ENCODE assay signal across 9 mouse cellular contexts in the genomic region with DNA sequence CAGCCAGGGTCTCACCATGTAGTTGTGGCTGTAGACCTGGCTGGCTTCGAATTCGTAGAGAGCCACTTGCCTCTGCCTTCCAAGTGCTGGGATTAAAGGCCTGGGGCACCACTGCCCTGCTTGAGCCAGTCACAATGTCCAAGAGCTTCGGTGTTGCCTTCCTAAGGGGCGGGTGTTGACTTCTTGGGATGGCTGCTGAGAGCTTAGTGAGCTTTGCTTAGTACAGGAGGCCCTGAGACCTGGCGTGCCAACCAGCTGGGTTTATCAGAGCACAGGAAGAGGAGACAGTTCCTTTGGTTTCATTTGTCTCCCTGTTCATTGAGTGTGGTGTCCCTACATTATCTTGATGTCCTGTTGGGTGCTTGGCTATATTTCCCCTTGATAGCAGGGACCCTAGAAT. TPM values are rescaled to one million over a fixed set of nuclear protein-coding genes. Genes with fewer than 3 reads are reported as not detected.
DNase-seq lines count a peak whose midpoint lies in the region; ATAC-seq and TF ChIP-seq lines count a peak whose summit lies in the region.
"Had no signal": no experiment of that assay in that cellular context is flagged by ENCODE, and none has a peak within 500 bp of the region (broad histone marks: within the 10 kb centered on the region; RNA-seq: fewer than 3 reads in every experiment).

No protein-coding gene starts in this region.

- H3K4me3 ChIP-seq in lung, embryonic 14.5 days (ENCODE audit: low read depth, low read length): peak overlapping the region; percentile 88
- peak overlapping the region; percentile 72 for H3K4me3 ChIP-seq in forebrain, embryonic 13.5 days
- H3K4me3 ChIP-seq in liver, embryonic 11.5 days (ENCODE audit: low read depth, low read length): peak overlapping the region; percentile 70
- H3K4me3 ChIP-seq in small intestine, adult 2 months (ENCODE audit: low read depth, low read length): peak overlapping the region; percentile 94

- peak overlapping the region; percentile 94 for H3K27ac ChIP-seq in lung, embryonic 14.5 days (ENCODE audit: low read depth)
- H3K27ac ChIP-seq in forebrain, embryonic 13.5 days: no peak overlapping the region
- H3K27ac ChIP-seq in liver, embryonic 11.5 days (ENCODE audit: low read depth, low read length): no peak overlapping the region
- peak overlapping the region; percentile 47 for H3K27ac ChIP-seq in small intestine, adult 2 months (ENCODE audit: insufficient read depth, low read depth, low read length)

- ATAC-seq in lung, embryonic 14.5 days (ENCODE audit: insufficient read depth): no peak
- ATAC-seq in forebrain, embryonic 13.5 days: no peak
- ATAC-seq in liver, embryonic 11.5 days (replicated peaks; ENCODE audit: low FRiP score): no peak
- ATAC-seq in erythroid progenitor cell, adult 5-6 weeks (replicated peaks; ENCODE audit: low FRiP score, poor library complexity, severe bottlenecking): no peak

- H3K4me2 ChIP-seq in lung, embryonic 14.5 days: peak overlapping the region; percentile 87
- H3K4me2 ChIP-seq in forebrain, embryonic 13.5 days: peak overlapping the region; percentile 91
- peak overlapping the region; percentile 96 for H3K4me2 ChIP-seq in liver, embryonic 11.5 days

- DNase-seq in lung, embryonic 14.5 days: no peak
- no peak for DNase-seq in lung, postnatal 25 days (ENCODE audit: low spot score)
- no peak for DNase-seq in liver, embryonic 11.5 days (ENCODE audit: low spot score)
- DNase-seq in urinary bladder, postnatal 14 days (ENCODE audit: low spot score): no peak
- DNase-seq in adrenal gland, postnatal 36 days: no peak
- DNase-seq: right cerebral cortex, adult 18-20 months had no signal

- no peak for TF ChIP-seq CTCF in lung, embryonic 14.5 days (IDR thresholded peaks at IDR 0.05; ENCODE audit: low read depth)
- no peak for TF ChIP-seq CTCF in small intestine, adult 2 months (IDR thresholded peaks at IDR 0.05; ENCODE audit: extremely low read depth, insufficient read length, insufficient replicate concordance, low read depth, low read length)

- peak overlapping the region; percentile 83 for H3K9ac ChIP-seq in lung, embryonic 14.5 days
- peak overlapping the region; percentile 91 for H3K9ac ChIP-seq in forebrain, embryonic 13.5 days
- H3K9ac ChIP-seq in liver, embryonic 11.5 days (ENCODE audit: low read depth, low read length): peak overlapping the region; percentile 73; the same call in 1 of the 2 replicates

- no peaks in the 10 kb centered on the region for H3K9me3 ChIP-seq in lung, embryonic 14.5 days (ENCODE audit: low read depth, low read length)
- no peaks in the 10 kb centered on the region for H3K9me3 ChIP-seq in forebrain, embryonic 13.5 days (replicated peaks)
- no peaks in the 10 kb centered on the region for H3K9me3 ChIP-seq in liver, embryonic 11.5 days (ENCODE audit: control insufficient read depth, low read length)

- no peak for TF ChIP-seq POLR2A in small intestine, adult 2 months (IDR thresholded peaks at IDR 0.05; ENCODE audit: low read depth, low read length)

- H3K36me3 ChIP-seq in lung, embryonic 14.5 days (ENCODE audit: insufficient read depth): 0 out of 2 replicates have a peak, but pooled peaks cover 5% of the 10 kb centered on the region
- no peaks in the 10 kb centered on the region for H3K36me3 ChIP-seq in forebrain, embryonic 13.5 days (ENCODE audit: poor library complexity, severe bottlenecking)
- H3K36me3 ChIP-seq in liver, embryonic 11.5 days (ENCODE audit: control insufficient read depth, insufficient read depth, low read length): no peaks in the 10 kb centered on the region
- H3K36me3 ChIP-seq in small intestine, adult 2 months (ENCODE audit: control insufficient read depth, insufficient read depth, low read length): no peaks in the 10 kb centered on the region

- H3K27me3 ChIP-seq in lung, embryonic 14.5 days (ENCODE audit: insufficient read depth, low read length): no peaks in the 10 kb centered on the region
- no peaks in the 10 kb centered on the region for H3K27me3 ChIP-seq in forebrain, embryonic 13.5 days
- H3K27me3 ChIP-seq in liver, embryonic 11.5 days (replicated peaks; ENCODE audit: control insufficient read depth, insufficient read depth, low read length): no peaks in the 10 kb centered on the region
- H3K27me3 ChIP-seq in small intestine, adult 2 months (ENCODE audit: control insufficient read depth, insufficient read depth, low read length): no peaks in the 10 kb centered on the region

- 20% methylated on average over 5 of the region's 5 CpGs for WGBS in lung, embryonic 14.5 days
- 31% methylated on average over 5 of the region's 5 CpGs for WGBS in forebrain, embryonic 13.5 days
- 34% methylated on average over 5 of the region's 5 CpGs for WGBS in liver, embryonic 11.5 days
- 10% methylated on average over 5 of the region's 5 CpGs for WGBS in small intestine, adult 2 months

- peaks cover 45% of the 10 kb centered on the region for H3K4me1 ChIP-seq in lung, embryonic 14.5 days (ENCODE audit: insufficient read depth)
- H3K4me1 ChIP-seq in forebrain, embryonic 13.5 days: peaks cover 71% of the 10 kb centered on the region
- peaks cover 57% of the 10 kb centered on the region for H3K4me1 ChIP-seq in liver, embryonic 11.5 days (replicated peaks; ENCODE audit: control insufficient read depth, insufficient read depth, low read length)
- peaks cover 44% of the 10 kb centered on the region for H3K4me1 ChIP-seq in small intestine, adult 2 months (ENCODE audit: control insufficient read depth, insufficient read depth, insufficient read length, low read length)

RNA-seq across cellular contexts. Expression of a gene that starts 1.4 kb away (rescaled TPM):
- 41.2 and 46.5 TPM in 2 replicates for polyA plus RNA-seq in lung, embryonic 14.5 days (2014; fragmentation: Nextera tagmentation; extraction: Ambion mirVana)
- 21.1 and 23.7 TPM in 2 replicates for polyA plus RNA-seq in forebrain, embryonic 13.5 days (2015; fragmentation: Nextera tagmentation; extraction: Ambion mirVana)
- polyA plus RNA-seq in liver, embryonic 11.5 days (2014; fragmentation: Nextera tagmentation; extraction: Ambion mirVana): 11.1 and 11.9 TPM in 2 replicates
- polyA plus RNA-seq in small intestine, adult 2 months (2012; rRNA removed): 19.4 and 27.2 TPM in 2 replicates
- 2.2 and 8.8 TPM in 2 replicates for total RNA-seq in erythroid progenitor cell, adult 5-6 weeks (2015; ENCODE audit: low replicate concordance)
- 5.0 and 11.5 TPM in 2 replicates for total RNA-seq in erythroid progenitor cell, adult 5-6 weeks (2017; ENCODE audit: low replicate concordance)
- 10 to 100 TPM; 15.8 to 32.3 TPM for total RNA-seq in adrenal gland, postnatal 36 days (2021)

RNA-seq across cellular contexts. Expression of a gene that starts 30.3 kb away (rescaled TPM):
- 20.7 and 22.2 TPM in 2 replicates for polyA plus RNA-seq in lung, embryonic 14.5 days (2014; fragmentation: Nextera tagmentation; extraction: Ambion mirVana)
- polyA plus RNA-seq in forebrain, embryonic 13.5 days (2015; fragmentation: Nextera tagmentation; extraction: Ambion mirVana): 97.5 and 109 TPM in 2 replicates
- polyA plus RNA-seq in liver, embryonic 11.5 days (2014; fragmentation: Nextera tagmentation; extraction: Ambion mirVana): 11.8 and 12.0 TPM in 2 replicates
- polyA plus RNA-seq in small intestine, adult 2 months (2012; rRNA removed): 3.6 and 7.0 TPM in 2 replicates
- total RNA-seq in erythroid progenitor cell, adult 5-6 weeks (2015; ENCODE audit: low replicate concordance): 0.84 and 1.4 TPM in 2 replicates
- 0.61 and 4.0 TPM in 2 replicates for total RNA-seq in erythroid progenitor cell, adult 5-6 weeks (2017; ENCODE audit: low replicate concordance)
- 10 to 100 TPM; 21.5 to 30.6 TPM for total RNA-seq in adrenal gland, postnatal 36 days (2021)

Comparison
In these comparisons a context has a peak if more than half of its experiments do, and no peak if none do; other contexts are left out.
1. H3K27ac ChIP-seq: peak in lung, embryonic 14.5 days (single experiment) and small intestine, adult 2 months (single experiment); none in forebrain, embryonic 13.5 days (single experiment) and liver, embryonic 11.5 days (single experiment).
2. Peak in every context shown above with its lines, with median percentiles within 50 percentile points of each other: H3K4me2 ChIP-seq, H3K4me3 ChIP-seq and H3K9ac ChIP-seq.